Mouse (Mus musculus) heart, postnatal 0 days (tissue): Measurements from ENCODE around the gene Micall1. TPM values are rescaled to one million over a fixed set of nuclear protein-coding genes. Genes with fewer than 3 reads are reported as not detected.

Source experiments
- ATAC-seq: fragments of 200-750 bp; cut with Nextera tagmentation; 2 replicates; pipeline ENCODE4 v1.8.0; 2017; ENCODE audit warnings: low read depth, moderate number of reproducible peaks, moderate library complexity; ENCODE audit not compliant: insufficient read depth
- DNase-seq: peaks from one replicate; pipeline ENCODE4 v3.0.0-alpha.2; 2016; ENCODE audit warnings: low spot score
- H3K27ac ChIP-seq: fragments of 300-500 bp; sonication (generic); 2 replicates; pipeline ENCODE4 v1.5.1; 2014; ENCODE audit warnings: low read depth, mild to moderate bottlenecking
- H3K27me3 ChIP-seq: fragments of 300-500 bp; sonication (generic); 2 replicates; pipeline ENCODE4 v1.6.1; 2014; ENCODE audit warnings: low read length, mixed read lengths; ENCODE audit not compliant: control insufficient read depth, insufficient read depth
- H3K36me3 ChIP-seq: fragments of 300-500 bp; sonication (generic); replicated peaks from 2 replicates; pipeline ENCODE4 v1.6.1; 2014; ENCODE audit warnings: low read length, mixed read lengths; ENCODE audit not compliant: control insufficient read depth, insufficient read depth
- H3K4me1 ChIP-seq: fragments of 300-500 bp; sonication (generic); 2 replicates; pipeline ENCODE4 v1.6.1; 2014; ENCODE audit warnings: antibody characterized with exemption; ENCODE audit not compliant: control insufficient read depth, insufficient read depth
- H3K4me2 ChIP-seq: fragments of 300-500 bp; sonication (generic); 2 replicates; pipeline ENCODE4 v1.6.1; 2014; ENCODE audit warnings: low read depth, mild to moderate bottlenecking, low read length, moderate library complexity
- H3K4me3 ChIP-seq: fragments of 300-500 bp; sonication (generic); 2 replicates; pipeline ENCODE4 v1.5.1; 2014; ENCODE audit warnings: low read depth, low read length
- H3K9ac ChIP-seq: fragments of 300-500 bp; sonication (generic); replicated peaks from 2 replicates; pipeline ENCODE4 v1.6.1; 2014; ENCODE audit warnings: low read depth, low read length, mixed read lengths
- H3K9me3 ChIP-seq: fragments of 300-500 bp; sonication (generic); replicated peaks from 2 replicates; pipeline ENCODE4 v1.6.1; 2016; ENCODE audit warnings: low read length; ENCODE audit not compliant: control insufficient read depth
- CTCF ChIP-seq: IDR thresholded peaks from 2 replicates; pipeline ENCODE4 v1.5.1; 2016; ENCODE audit warnings: antibody characterized with exemption, control low read depth, low read depth
- EP300 ChIP-seq: IDR thresholded peaks from 2 replicates; pipeline ENCODE4 v1.6.1; 2016; ENCODE audit warnings: antibody characterized with exemption, low read depth
- WGBS: fragments of 180-500 bp; shearing (Covaris S2); extraction: QIAGEN DNeasy Blood & Tissue Kit; methylation state at CpG from one replicate; pipeline ENCODE4 v1.1.7; 2014; 5-methylcytosine and 5-hydroxymethylcytosine counted together
- polyA plus RNA-seq: library from polyadenylated mRNA; unstranded; fragments of >200 nt; fragmentation: Nextera tagmentation; extraction: Ambion mirVana; gene quantifications from 2 replicates; pipeline ENCODE4 v1.2.1, GENCODE M21; 2015
- total RNA-seq: library from RNA; depleted of rRNA; stranded (reverse); fragments of >200 nt; gene quantifications from 2 replicates; pipeline ENCODE4 v1.2.3, GENCODE M21; 2014; ENCODE audit warnings: low replicate concordance

Micall1 gene
- total and polyA plus RNA-seq, 2 experiments from 2014 or later: 19.0 to 45.9 TPM

- Histone ChIP-seq H3K4me3 (no peak overlapping the region), H3K9me3 (no peaks in the 10 kb centered on the region), H3K4me1 (peaks cover 7% of the 10 kb centered on the region; the same call in 1 of the 2 replicates), H3K27me3 (no peaks in the 10 kb centered on the region), H3K9ac (no peak overlapping the region), H3K27ac (no peak overlapping the region), H3K36me3 (peaks cover 5% of the 10 kb centered on the region), H3K4me2 (no peak overlapping the region)
- 60% methylated on average over 10 of the region's 10 CpGs for WGBS
- ATAC-seq (no peak), DNase-seq (no peak)
- peak; percentile 59 for TF ChIP-seq CTCF
- no peak for TF ChIP-seq EP300
Observed at GRCm38 (mm10) chr15:79139640-79140039, 30.9 kb downstream of the Micall1 start.

DNA sequence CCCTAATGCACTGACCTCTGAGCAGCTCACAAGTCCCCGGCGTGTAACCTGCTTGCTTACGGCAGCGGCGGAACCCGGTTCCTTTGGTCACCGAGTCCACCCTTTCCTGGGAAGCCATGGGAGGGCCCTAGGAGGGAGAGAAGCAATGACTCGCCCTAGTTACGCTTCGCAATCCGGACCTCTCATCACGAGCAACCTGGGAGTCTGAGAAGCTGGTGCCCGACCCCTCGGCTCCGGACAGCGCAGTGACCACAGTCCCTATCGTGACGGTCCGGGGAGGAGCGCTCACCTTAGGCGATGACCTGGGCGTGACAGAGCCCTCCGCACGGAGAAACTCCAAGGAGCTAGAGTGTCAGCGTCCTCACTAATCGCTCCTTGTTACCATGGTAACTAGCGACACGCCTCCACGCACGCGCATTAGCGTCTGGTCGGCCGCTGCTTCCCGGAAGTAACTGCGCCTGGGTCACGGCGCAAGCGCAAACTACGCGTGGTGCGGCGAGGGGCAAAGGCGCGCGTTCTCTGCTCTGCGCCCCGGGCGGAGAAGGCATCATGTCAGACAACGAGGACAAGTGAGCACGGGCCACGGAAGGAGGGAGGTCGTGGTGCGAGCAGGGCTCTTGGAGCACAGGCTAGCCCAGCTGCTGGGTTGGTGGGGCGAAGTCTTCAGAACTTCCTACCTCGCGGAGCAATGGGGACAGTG is 32.3 kb downstream of the Micall1 start, which contains the start of the genes Polr2f and 1700088E04Rik:
Polr2f (plus strand) TSS at position 144 of the 700 bp plus-strand sequence.
1700088E04Rik (minus strand) TSS at position 388 of the 700 bp plus-strand sequence.
- Histone ChIP-seq H3K36me3 (peaks cover 18% of the 10 kb centered on the region), H3K9me3 (no peaks in the 10 kb centered on the region), H3K27me3 (no peaks in the 10 kb centered on the region), H3K27ac (peak within 1 kb of the TSS; percentile 28; the same call in 1 of the 2 replicates), H3K4me3 (peak within 1 kb of the TSS; percentile 71), H3K4me2 (peak within 1 kb of the TSS; percentile 92), H3K9ac (peak within 1 kb of the TSS; percentile 67), H3K4me1 (peaks cover 7% of the 10 kb centered on the region; the same call in 1 of the 2 replicates)
- ATAC-seq (peak; percentile 88), DNase-seq (peak; percentile 90)
- WGBS: under 1% methylated on average over 57 of the region's 57 CpGs
- TF ChIP-seq EP300 (no peak), CTCF (no peak)

DNA sequence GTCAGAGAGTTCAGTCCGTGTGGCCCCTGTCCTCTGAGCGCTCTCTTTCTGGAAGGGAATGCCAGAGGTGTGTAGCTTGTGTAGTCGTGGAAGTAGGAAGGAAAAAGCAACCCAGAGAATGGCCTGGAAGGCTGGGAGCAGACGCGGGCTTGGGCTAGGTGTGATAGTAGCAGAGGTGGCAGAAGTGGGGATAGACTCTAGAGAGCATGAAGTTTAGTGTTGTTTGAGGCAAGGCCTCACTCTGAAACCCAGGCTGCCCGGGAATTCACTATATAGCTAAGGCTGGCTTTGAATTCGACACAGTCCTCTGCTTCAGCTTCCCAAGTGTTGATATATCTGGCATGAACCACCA is 32.8 kb downstream of the Micall1 start:
- peaks cover 7% of the 10 kb centered on the region; the same call in 1 of the 2 replicates for H3K4me1 ChIP-seq
- TF ChIP-seq EP300 (no peak), CTCF (no peak)
- H3K4me2 ChIP-seq: peak overlapping the region; percentile 92
- ATAC-seq (0 out of 2 replicates have a peak, but pooled peaks have one; percentile 13), DNase-seq (no peak)
- no peaks in the 10 kb centered on the region for H3K9me3 ChIP-seq
- peak overlapping the region; percentile 67 for H3K9ac ChIP-seq
- peak overlapping the region; percentile 28; the same call in 1 of the 2 replicates for H3K27ac ChIP-seq
- H3K4me3 ChIP-seq: peak overlapping the region; percentile 71
- H3K27me3 ChIP-seq: no peaks in the 10 kb centered on the region
- WGBS: 0% methylated on average over 7 of the region's 7 CpGs
- peaks cover 24% of the 10 kb centered on the region for H3K36me3 ChIP-seq

DNA sequence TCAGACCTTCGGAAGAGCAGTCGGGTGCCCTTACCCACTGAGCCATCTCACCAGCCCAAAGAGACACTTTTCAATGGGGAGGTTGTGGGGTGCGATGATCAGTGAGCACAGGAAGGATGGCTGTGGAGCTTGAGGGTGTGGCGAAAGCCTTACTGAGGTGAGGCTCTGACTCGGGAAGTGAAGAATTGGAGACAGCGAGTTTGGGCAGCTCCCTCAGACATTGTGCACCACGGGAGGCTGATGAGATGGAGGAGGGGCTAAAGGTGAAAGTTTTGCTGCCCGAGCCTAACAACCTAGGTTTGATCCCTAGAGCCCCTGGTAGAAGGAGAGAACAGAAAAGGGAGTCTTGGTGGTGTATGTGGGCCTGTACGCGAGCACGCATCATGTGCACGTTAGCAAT is 34.6 kb downstream of the Micall1 start:
- Histone ChIP-seq H3K9ac (no peak overlapping the region), H3K4me3 (no peak overlapping the region), H3K9me3 (no peaks in the 10 kb centered on the region), H3K36me3 (peaks cover 37% of the 10 kb centered on the region), H3K27ac (no peak overlapping the region), H3K4me1 (peaks cover 7% of the 10 kb centered on the region; the same call in 1 of the 2 replicates), H3K27me3 (no peaks in the 10 kb centered on the region), H3K4me2 (no peak overlapping the region)
- 86% methylated on average over 11 of the region's 12 CpGs for WGBS
- ATAC-seq (no peak), DNase-seq (no peak)
- no peak for TF ChIP-seq CTCF
- no peak for TF ChIP-seq EP300

- H3K9ac ChIP-seq: no peak overlapping the region
- no peak for DNase-seq
- no peak overlapping the region for H3K4me2 ChIP-seq
- H3K27me3 ChIP-seq: no peaks in the 10 kb centered on the region
- ATAC-seq: no peak
- peaks cover 37% of the 10 kb centered on the region for H3K36me3 ChIP-seq
- H3K4me1 ChIP-seq: peaks cover 7% of the 10 kb centered on the region; the same call in 1 of the 2 replicates
- 57% methylated on average over 8 of the region's 8 CpGs for WGBS
- H3K4me3 ChIP-seq: no peak overlapping the region
- TF ChIP-seq EP300 (no peak), CTCF (no peak)
- H3K27ac ChIP-seq: no peak overlapping the region
- no peaks in the 10 kb centered on the region for H3K9me3 ChIP-seq
Observed at GRCm38 (mm10) chr15:79144021-79144420, 35.3 kb downstream of the Micall1 start.
